Mouse (Mus musculus) right cerebral cortex, adult 2 months (tissue): ENCODE measurements around the gene Tent5c.
A peak's percentile ranks its signal among the peaks of the same experiment; 100 is the strongest.
"Not testable (repeated sequence)": the region's sequence is repeated elsewhere in the genome, so short reads cannot be mapped to it uniquely, and the experiment has no call there.

Source experiments
- DNase-seq, 2 experiments: peaks; one replicate each; pipeline ENCODE4 v3.0.0; 2021 to 2022; ENCODE audit warnings: low spot score in 2 of 2

Gene Tent5c

GRCm38 (mm10) chr3:100439088-100439487 lies 50.0 kb downstream of the Tent5c start:
- no peak for DNase-seq

- no peak for DNase-seq
These were observed 50.6 kb downstream of the Tent5c start for GRCm38 (mm10) chr3:100438461-100439002.

- no peak for DNase-seq
These were observed 52.4 kb downstream of the Tent5c start for GRCm38 (mm10) chr3:100436756-100437155.

GRCm38 (mm10) chr3:100431705-100432104 lies 57.4 kb downstream of the Tent5c start:
- DNase-seq = no peak

GRCm38 (mm10) chr3:100430731-100431130 lies 58.4 kb downstream of the Tent5c start:
- no peak for DNase-seq

- no peak for DNase-seq
These were observed 59.0 kb downstream of the Tent5c start for GRCm38 (mm10) chr3:100430101-100430500.

- no peak for DNase-seq
These were observed 59.5 kb downstream of the Tent5c start for GRCm38 (mm10) chr3:100429667-100430066.

GRCm38 (mm10) chr3:100427548-100427947 lies 61.6 kb downstream of the Tent5c start:
- DNase-seq = no peak

GRCm38 (mm10) chr3:100422392-100423167 lies 66.5 kb downstream of the Tent5c start:
- peak; percentile 40 to 43 for DNase-seq

- DNase-seq = peak; percentile 35 to 45
These were observed 67.8 kb downstream of the Tent5c start for GRCm38 (mm10) chr3:100421354-100421753.

GRCm38 (mm10) chr3:100420691-100421056 lies 68.5 kb downstream of the Tent5c start:
- DNase-seq = no peak

GRCm38 (mm10) chr3:100419962-100420690 lies 69.0 kb downstream of the Tent5c start:
- no peak for DNase-seq

GRCm38 (mm10) chr3:100418387-100418786 lies 70.7 kb downstream of the Tent5c start:
- no peak for DNase-seq

GRCm38 (mm10) chr3:100417772-100418311 lies 71.3 kb downstream of the Tent5c start:
- peak; percentile 50 to 51 for DNase-seq

- DNase-seq = no peak
These were observed 73.5 kb downstream of the Tent5c start for GRCm38 (mm10) chr3:100415671-100416070.

- DNase-seq = not testable (repeated sequence)
These were observed 75.5 kb downstream of the Tent5c start for GRCm38 (mm10) chr3:100413586-100413985.

- no peak for DNase-seq
These were observed 77.2 kb downstream of the Tent5c start for GRCm38 (mm10) chr3:100411945-100412344.

- DNase-seq = no peak
These were observed 79.8 kb downstream of the Tent5c start for GRCm38 (mm10) chr3:100409280-100409679.

- DNase-seq = no peak
These were observed 80.6 kb downstream of the Tent5c start for GRCm38 (mm10) chr3:100408351-100409043.

GRCm38 (mm10) chr3:100402656-100403055 lies 86.5 kb downstream of the Tent5c start:
- no peak for DNase-seq
